ENCODE assay signal across 8 mouse cellular contexts in genomic region chr3:54360897-54361296, GRCm38 (mm10). TPM values are rescaled to one million over a fixed set of nuclear protein-coding genes. Genes with fewer than 3 reads are reported as not detected.
A peak's percentile ranks its signal among the peaks of the same experiment; 100 is the strongest.
DNase-seq lines count a peak whose midpoint lies in the region; ATAC-seq and TF ChIP-seq lines count a peak whose summit lies in the region.

Postn (plus strand) TSS chr3:54361109.

- no peaks in the 10 kb centered on the region for H3K27me3 ChIP-seq in thymus, adult 2 months (ENCODE audit: control insufficient read depth, insufficient read depth, low read length)
- H3K27me3 ChIP-seq in hindbrain, postnatal 0 days (ENCODE audit: insufficient read depth, low read length): no peaks in the 10 kb centered on the region
- H3K27me3 ChIP-seq in midbrain, embryonic 15.5 days (replicated peaks): no peaks in the 10 kb centered on the region

- H3K36me3 ChIP-seq in thymus, adult 2 months (ENCODE audit: control insufficient read depth, insufficient read depth, low read length): no peaks in the 10 kb centered on the region
- no peaks in the 10 kb centered on the region for H3K36me3 ChIP-seq in hindbrain, postnatal 0 days (ENCODE audit: insufficient read depth, low read length)
- no peaks in the 10 kb centered on the region for H3K36me3 ChIP-seq in midbrain, embryonic 15.5 days (replicated peaks)

- no peak within 1 kb of the TSS for H3K9ac ChIP-seq in hindbrain, postnatal 0 days (replicated peaks; ENCODE audit: low read length)
- H3K9ac ChIP-seq in midbrain, embryonic 15.5 days: no peak within 1 kb of the TSS

- DNase-seq in thymus, adult 2 months: no peak
- no peak for DNase-seq in thymus, postnatal 10 days (ENCODE audit: low spot score in 2 of 2)
- DNase-seq in gastrocnemius, postnatal 10 days: peak; percentile 64
- DNase-seq in hindbrain, postnatal 0 days (ENCODE audit: low spot score): no peak
- DNase-seq in B cell, adult 2 months: no peak
- DNase-seq in right cerebral cortex, postnatal 4 days: no peak

- WGBS in thymus, adult 2 months: 50% methylated on average over 6 of the region's 6 CpGs
- 50% methylated on average over 6 of the region's 6 CpGs for WGBS in hindbrain, postnatal 0 days
- WGBS in midbrain, embryonic 15.5 days: 52% methylated on average over 6 of the region's 6 CpGs

- H3K27ac ChIP-seq in thymus, adult 2 months (ENCODE audit: control insufficient read depth, insufficient read depth, low read length): no peak within 1 kb of the TSS
- H3K27ac ChIP-seq in hindbrain, postnatal 0 days: no peak within 1 kb of the TSS
- no peak within 1 kb of the TSS for H3K27ac ChIP-seq in midbrain, embryonic 15.5 days

- H3K4me3 ChIP-seq in thymus, adult 2 months (ENCODE audit: control insufficient read depth, insufficient read depth, low read length): no peak within 1 kb of the TSS
- no peak within 1 kb of the TSS for H3K4me3 ChIP-seq in hindbrain, postnatal 0 days (ENCODE audit: low read length)
- no peak within 1 kb of the TSS for H3K4me3 ChIP-seq in midbrain, embryonic 15.5 days

- TF ChIP-seq CTCF in thymus, adult 2 months (IDR thresholded peaks at IDR 0.05; ENCODE audit: borderline replicate concordance, control insufficient read depth, extremely low read depth, insufficient read depth, low read length, poor library complexity): no peak
- no peak for TF ChIP-seq CTCF in hindbrain, postnatal 0 days (IDR thresholded peaks at IDR 0.05; ENCODE audit: low read depth)

- TF ChIP-seq POLR2A in thymus, adult 2 months (IDR thresholded peaks at IDR 0.05; ENCODE audit: control insufficient read depth, extremely low read depth, insufficient read depth, low read length, poor library complexity): no peak

- no peaks in the 10 kb centered on the region for H3K9me3 ChIP-seq in hindbrain, postnatal 0 days (ENCODE audit: low read length)
- no peaks in the 10 kb centered on the region for H3K9me3 ChIP-seq in midbrain, embryonic 15.5 days

- ATAC-seq in hindbrain, postnatal 0 days: no peak
- no peak for ATAC-seq in midbrain, embryonic 15.5 days (replicated peaks)
- ATAC-seq in erythroid progenitor cell, adult 5-6 weeks (replicated peaks; ENCODE audit: low FRiP score, poor library complexity, severe bottlenecking): no peak

- H3K4me2 ChIP-seq in hindbrain, postnatal 0 days (ENCODE audit: low read depth, low read length): no peak within 1 kb of the TSS
- no peak within 1 kb of the TSS for H3K4me2 ChIP-seq in midbrain, embryonic 15.5 days

- H3K4me1 ChIP-seq in thymus, adult 2 months (replicated peaks; ENCODE audit: control insufficient read depth, insufficient read depth, low read length): no peaks in the 10 kb centered on the region
- 0 out of 2 replicates have a peak, but pooled peaks cover 4% of the 10 kb centered on the region for H3K4me1 ChIP-seq in hindbrain, postnatal 0 days (ENCODE audit: insufficient read depth, low read length)
- peaks cover 3% of the 10 kb centered on the region; the same call in 1 of the 2 replicates for H3K4me1 ChIP-seq in midbrain, embryonic 15.5 days

RNA-seq across cellular contexts. Expression of gene Postn, which starts in this region (rescaled TPM):
- 9.8 and 13.1 TPM in 2 replicates for polyA plus RNA-seq in thymus, adult 2 months (2012; rRNA removed)
- total RNA-seq in gastrocnemius, postnatal 10 days (2021): 100 to 1,000 TPM; 396 to 601 TPM
- total RNA-seq in hindbrain, postnatal 0 days (2014; rRNA removed): 14.4 and 20.3 TPM in 2 replicates
- 13.6 and 15.3 TPM in 2 replicates for polyA plus RNA-seq in hindbrain, postnatal 0 days (2015; fragmentation: Nextera tagmentation; extraction: Ambion mirVana)
- polyA plus RNA-seq in midbrain, embryonic 15.5 days (2015; fragmentation: Nextera tagmentation; extraction: Ambion mirVana): 12.2 and 13.5 TPM in 2 replicates
- total RNA-seq in erythroid progenitor cell, adult 5-6 weeks (2015; ENCODE audit: low replicate concordance): not detected in 2 replicates
- total RNA-seq in erythroid progenitor cell, adult 5-6 weeks (2017; ENCODE audit: low replicate concordance): not detected in 2 replicates

Comparison
In these comparisons a context has a peak if more than half of its experiments do, and no peak if none do; other contexts are left out.
1. RNA of gene Postn (total RNA-seq): 396 to 601 TPM in gastrocnemius, postnatal 10 days; 14.4 to 20.3 TPM in hindbrain, postnatal 0 days and not detected in erythroid progenitor cell, adult 5-6 weeks; every median in the first group is over 10 times any median in the second.